Mouse (Mus musculus) forebrain, embryonic 15.5 days (tissue): Measurements from ENCODE around the gene Zfp213. TPM values are rescaled to one million over a fixed set of nuclear protein-coding genes. Genes with fewer than 3 reads are reported as not detected.

Experiments used
- ATAC-seq: fragments of 200-750 bp; cut with Nextera tagmentation; replicated peaks from 2 replicates; pipeline ENCODE4 v1.8.0; 2017; ENCODE audit warnings: mild to moderate bottlenecking, moderate TSS enrichment, moderate library complexity
- H3K27ac ChIP-seq: fragments of 300-500 bp; sonication (generic); replicated peaks from 2 replicates; pipeline ENCODE4 v1.5.1; 2015; ENCODE audit warnings: mild to moderate bottlenecking, inconsistent platforms
- H3K27me3 ChIP-seq: fragments of 300-500 bp; sonication (generic); 2 replicates; pipeline ENCODE4 v1.6.1; 2015; ENCODE audit warnings: inconsistent platforms
- H3K36me3 ChIP-seq: fragments of 300-500 bp; sonication (generic); 2 replicates; pipeline ENCODE4 v1.6.1; 2015; ENCODE audit warnings: mild to moderate bottlenecking, inconsistent platforms
- H3K4me1 ChIP-seq: fragments of 300-500 bp; sonication (generic); 2 replicates; pipeline ENCODE4 v1.6.1; 2015; ENCODE audit warnings: inconsistent platforms
- H3K4me2 ChIP-seq: fragments of 300-500 bp; sonication (generic); replicated peaks from 2 replicates; pipeline ENCODE4 v1.6.1; 2015; ENCODE audit warnings: mild to moderate bottlenecking, inconsistent platforms
- H3K4me3 ChIP-seq: fragments of 300-500 bp; sonication (generic); 2 replicates; pipeline ENCODE4 v1.5.1; 2015; ENCODE audit warnings: mild to moderate bottlenecking, inconsistent platforms
- H3K9ac ChIP-seq: fragments of 300-500 bp; sonication (generic); replicated peaks from 2 replicates; pipeline ENCODE4 v1.6.1; 2015; ENCODE audit warnings: mild to moderate bottlenecking, inconsistent platforms
- H3K9me3 ChIP-seq: fragments of 300-500 bp; sonication (generic); 2 replicates; pipeline ENCODE4 v1.6.1; 2016; ENCODE audit warnings: inconsistent platforms
- WGBS: fragments of 180-500 bp; shearing (Covaris S2); methylation state at CpG from one replicate; pipeline ENCODE4 v1.1.7; 2015; ENCODE audit warnings: mixed read lengths; 5-methylcytosine and 5-hydroxymethylcytosine counted together
- polyA plus RNA-seq: library from polyadenylated mRNA; unstranded; fragments of >200 nt; fragmentation: Nextera tagmentation; extraction: Ambion mirVana; gene quantifications from 2 replicates; pipeline ENCODE4 v1.2.1, GENCODE M21; 2015

The Zfp213 gene
- polyA plus RNA-seq, 1 experiment from 2014 or later: 21.0 TPM

- under 1% methylated on average over 22 of the region's 22 CpGs for WGBS
- no peaks in the 10 kb centered on the region for H3K9me3 ChIP-seq
- H3K27ac ChIP-seq: peak overlapping the region; percentile 77
- H3K4me3 ChIP-seq: peak overlapping the region; percentile 55
- ATAC-seq: peak; percentile 76
- H3K36me3 ChIP-seq: no peaks in the 10 kb centered on the region
- no peaks in the 10 kb centered on the region for H3K27me3 ChIP-seq
- peak overlapping the region; percentile 84 for H3K4me2 ChIP-seq
- peaks cover 12% of the 10 kb centered on the region for H3K4me1 ChIP-seq
- peak overlapping the region; percentile 68 for H3K9ac ChIP-seq
These were observed 13.7 kb downstream of the Zfp213 start for GRCm38 (mm10) chr17:23550188-23550791.

- Histone ChIP-seq H3K4me2 (peak overlapping the region; percentile 84), H3K36me3 (no peaks in the 10 kb centered on the region), H3K9me3 (no peaks in the 10 kb centered on the region), H3K9ac (peak overlapping the region; percentile 35), H3K4me1 (peaks cover 12% of the 10 kb centered on the region), H3K4me3 (peak overlapping the region; percentile 55), H3K27me3 (no peaks in the 10 kb centered on the region), H3K27ac (peak overlapping the region; percentile 47)
- ATAC-seq: no peak
- 2% methylated on average over 9 of the region's 9 CpGs for WGBS
These were observed 14.6 kb downstream of the Zfp213 start for GRCm38 (mm10) chr17:23549441-23549840.

- H3K9me3 ChIP-seq: no peaks in the 10 kb centered on the region
- peak overlapping the region; percentile 35 for H3K9ac ChIP-seq
- peak; percentile 3; the same call in 1 of the 2 replicates for ATAC-seq
- H3K36me3 ChIP-seq: no peaks in the 10 kb centered on the region
- H3K27me3 ChIP-seq: no peaks in the 10 kb centered on the region
- under 1% methylated on average over 15 of the region's 15 CpGs for WGBS
- peaks cover 12% of the 10 kb centered on the region for H3K4me1 ChIP-seq
- H3K4me2 ChIP-seq: peak overlapping the region; percentile 84
- H3K27ac ChIP-seq: peak overlapping the region; percentile 47
- peak overlapping the region; percentile 55 for H3K4me3 ChIP-seq
These were observed 15.4 kb downstream of the Zfp213 start for GRCm38 (mm10) chr17:23548615-23549014.

GRCm38 (mm10) chr17:23547681-23548443 is 16.2 kb downstream of the Zfp213 start:
- Histone ChIP-seq H3K36me3 (no peaks in the 10 kb centered on the region), H3K27ac (no peak overlapping the region), H3K4me1 (peaks cover 12% of the 10 kb centered on the region), H3K27me3 (no peaks in the 10 kb centered on the region), H3K9ac (no peak overlapping the region), H3K4me2 (peak overlapping the region; percentile 53), H3K9me3 (no peaks in the 10 kb centered on the region), H3K4me3 (peak overlapping the region; percentile 55; the same call in 1 of the 2 replicates)
- no peak for ATAC-seq
- 59% methylated on average over 11 of the region's 11 CpGs for WGBS

- ATAC-seq: peak; percentile 15
- Histone ChIP-seq H3K27ac (peak overlapping the region; percentile 42), H3K9ac (peak overlapping the region; percentile 59), H3K36me3 (no peaks in the 10 kb centered on the region), H3K4me2 (peak overlapping the region; percentile 53), H3K4me3 (peak overlapping the region; percentile 81), H3K9me3 (no peaks in the 10 kb centered on the region), H3K27me3 (no peaks in the 10 kb centered on the region), H3K4me1 (peaks cover 17% of the 10 kb centered on the region)
- under 1% methylated on average over 42 of the region's 42 CpGs for WGBS
These were observed 17.1 kb downstream of the Zfp213 start for GRCm38 (mm10) chr17:23546702-23547505.

GRCm38 (mm10) chr17:23546333-23546701 is 17.7 kb downstream of the Zfp213 start:
- H3K4me2 ChIP-seq: peak overlapping the region; percentile 53
- peak overlapping the region; percentile 81 for H3K4me3 ChIP-seq
- H3K9ac ChIP-seq: peak overlapping the region; percentile 59
- WGBS: under 1% methylated on average over 20 of the region's 20 CpGs
- no peaks in the 10 kb centered on the region for H3K27me3 ChIP-seq
- H3K4me1 ChIP-seq: peaks cover 15% of the 10 kb centered on the region
- H3K9me3 ChIP-seq: no peaks in the 10 kb centered on the region
- 0 out of 2 replicates have a peak overlapping the region, but pooled peaks have one; percentile 42 for H3K27ac ChIP-seq
- ATAC-seq: peak; percentile 18
- H3K36me3 ChIP-seq: no peaks in the 10 kb centered on the region

- no peak overlapping the region for H3K9ac ChIP-seq
- ATAC-seq: no peak
- peak overlapping the region; percentile 81 for H3K4me3 ChIP-seq
- H3K9me3 ChIP-seq: no peaks in the 10 kb centered on the region
- no peaks in the 10 kb centered on the region for H3K36me3 ChIP-seq
- H3K27me3 ChIP-seq: 0 out of 2 replicates have a peak, but pooled peaks cover under 1% of the 10 kb centered on the region
- 11% methylated on average over 6 of the region's 6 CpGs for WGBS
- peaks cover 10% of the 10 kb centered on the region for H3K4me1 ChIP-seq
- H3K4me2 ChIP-seq: no peak overlapping the region
- no peak overlapping the region for H3K27ac ChIP-seq
These were observed 18.2 kb downstream of the Zfp213 start for GRCm38 (mm10) chr17:23545841-23546240.

GRCm38 (mm10) chr17:23544766-23545165 is 19.3 kb downstream of the Zfp213 start:
- Histone ChIP-seq H3K9ac (no peak overlapping the region), H3K4me2 (no peak overlapping the region), H3K36me3 (no peaks in the 10 kb centered on the region), H3K4me3 (no peak overlapping the region), H3K4me1 (peaks cover 7% of the 10 kb centered on the region; the same call in 1 of the 2 replicates), H3K9me3 (no peaks in the 10 kb centered on the region), H3K27me3 (peaks cover 11% of the 10 kb centered on the region), H3K27ac (no peak overlapping the region)
- no peak for ATAC-seq
- 95% methylated on average over 1 of the region's 1 CpGs for WGBS

- Histone ChIP-seq H3K4me1 (peaks cover 5% of the 10 kb centered on the region; the same call in 1 of the 2 replicates), H3K9me3 (no peaks in the 10 kb centered on the region), H3K27ac (no peak overlapping the region), H3K9ac (no peak overlapping the region), H3K27me3 (peaks cover 19% of the 10 kb centered on the region), H3K4me3 (no peak overlapping the region), H3K4me2 (no peak overlapping the region), H3K36me3 (no peaks in the 10 kb centered on the region)
- WGBS: 83% methylated on average over 4 of the region's 4 CpGs
- no peak for ATAC-seq
These were observed 20.1 kb downstream of the Zfp213 start for GRCm38 (mm10) chr17:23543983-23544382.

- Histone ChIP-seq H3K4me3 (no peak overlapping the region), H3K4me2 (no peak overlapping the region), H3K9me3 (no peaks in the 10 kb centered on the region), H3K27ac (no peak overlapping the region), H3K27me3 (peaks cover 24% of the 10 kb centered on the region), H3K9ac (no peak overlapping the region), H3K36me3 (no peaks in the 10 kb centered on the region), H3K4me1 (peaks cover 6% of the 10 kb centered on the region)
- no peak for ATAC-seq
- 58% methylated on average over 5 of the region's 5 CpGs for WGBS
These were observed 20.7 kb downstream of the Zfp213 start for GRCm38 (mm10) chr17:23543325-23543724.

GRCm38 (mm10) chr17:23542835-23543234 is 21.2 kb downstream of the Zfp213 start:
- peaks cover 29% of the 10 kb centered on the region for H3K27me3 ChIP-seq

More at GRCm38 (mm10) chr17:23542835-23543234, 21.2 kb downstream of the Zfp213 start:
- Histone ChIP-seq H3K27ac (no peak overlapping the region), H3K4me3 (no peak overlapping the region), H3K9me3 (no peaks in the 10 kb centered on the region), H3K4me1 (peaks cover 11% of the 10 kb centered on the region), H3K9ac (no peak overlapping the region), H3K36me3 (no peaks in the 10 kb centered on the region), H3K4me2 (no peak overlapping the region)
- WGBS: 45% methylated on average over 4 of the region's 4 CpGs
- no peak for ATAC-seq
